8 mouse cellular contexts compared by ENCODE assay signal in the genomic region with DNA sequence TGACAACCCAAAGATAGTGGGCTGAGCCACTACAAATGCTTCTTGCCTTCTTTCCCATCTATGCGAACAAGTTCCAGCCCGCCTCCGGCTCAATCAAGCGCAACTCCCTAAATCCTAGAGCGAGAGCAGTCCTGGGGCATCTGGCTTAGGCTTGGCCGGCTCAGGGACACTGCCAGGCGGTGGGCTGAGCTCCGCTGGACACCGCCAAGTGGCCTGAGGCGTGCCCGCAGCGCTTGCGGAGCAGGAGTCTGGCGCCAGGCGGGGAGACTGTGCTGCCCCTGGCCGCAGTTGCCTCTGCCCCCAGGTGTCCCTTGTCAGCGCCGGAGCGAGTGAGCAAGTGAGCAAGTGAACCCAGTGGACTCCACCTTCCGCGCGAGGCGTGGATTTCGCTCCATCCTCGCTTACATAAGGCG. TPM values are rescaled to one million over a fixed set of nuclear protein-coding genes. Genes with fewer than 3 reads are reported as not detected.
DNase-seq lines count a peak whose midpoint lies in the region; ATAC-seq and TF ChIP-seq lines count a peak whose summit lies in the region.

No protein-coding gene starts in this region.

- H3K4me2 ChIP-seq in limb, embryonic 14.5 days (replicated peaks; ENCODE audit: low read depth, low read length, severe bottlenecking), result peak overlapping the region; percentile 72
- H3K4me2 ChIP-seq in midbrain, embryonic 16.5 days (ENCODE audit: low read length), result peak overlapping the region; percentile 81

- H3K4me3 ChIP-seq in heart, adult 2 months, result peak overlapping the region; percentile 49
- peak overlapping the region; percentile 76 for H3K4me3 ChIP-seq in limb, embryonic 14.5 days (replicated peaks; ENCODE audit: low read length)
- H3K4me3 ChIP-seq in midbrain, embryonic 16.5 days (ENCODE audit: low read depth, low read length), result peak overlapping the region; percentile 93

- no peaks in the 10 kb centered on the region for H3K4me1 ChIP-seq in heart, adult 2 months (ENCODE audit: control insufficient read depth, insufficient read depth, low read length)
- H3K4me1 ChIP-seq in limb, embryonic 14.5 days (ENCODE audit: control insufficient read depth, insufficient read depth, low read length), result peaks cover 12% of the 10 kb centered on the region; the same call in 1 of the 2 replicates
- H3K4me1 ChIP-seq in midbrain, embryonic 16.5 days (ENCODE audit: control insufficient read depth, insufficient read depth, low read length), result peaks cover 12% of the 10 kb centered on the region

- no peak for TF ChIP-seq EP300 in heart, adult 2 months (IDR thresholded peaks at IDR 0.05; ENCODE audit: insufficient read depth, low read depth, low read length)

- no peak for TF ChIP-seq POLR2A in heart, adult 2 months (IDR thresholded peaks at IDR 0.05; ENCODE audit: insufficient read depth, low read depth, low read length)
- TF ChIP-seq POLR2A in limb, embryonic 14.5 days (IDR thresholded peaks at IDR 0.05; ENCODE audit: borderline replicate concordance, extremely low read depth, insufficient read depth, insufficient read length), result 0 out of 2 replicates have a peak, but pooled peaks have one; percentile 8

- H3K9ac ChIP-seq in heart, adult 2 months (ENCODE audit: low read depth, low read length), result peak overlapping the region; percentile 46
- peak overlapping the region; percentile 80 for H3K9ac ChIP-seq in limb, embryonic 14.5 days (ENCODE audit: low read depth, low read length, severe bottlenecking)
- peak overlapping the region; percentile 91 for H3K9ac ChIP-seq in midbrain, embryonic 16.5 days (ENCODE audit: low read depth, low read length)

- no peak; the same call in 1 of the 2 replicates for TF ChIP-seq CTCF in heart, adult 2 months (IDR thresholded peaks at IDR 0.05)

- intact Hi-C loops in heart, adult 2 months (cut with DNase I), result no loop called here

- H3K27ac ChIP-seq in heart, adult 2 months, result peak overlapping the region; percentile 10
- H3K27ac ChIP-seq in limb, embryonic 14.5 days (replicated peaks; ENCODE audit: low read depth, low read length), result peak overlapping the region; percentile 91
- peak overlapping the region; percentile 97 for H3K27ac ChIP-seq in midbrain, embryonic 16.5 days (ENCODE audit: low read length)

- no peaks in the 10 kb centered on the region for H3K79me2 ChIP-seq in heart, adult 2 months (replicated peaks; ENCODE audit: control insufficient read depth, insufficient read depth, low read length)

- no peaks in the 10 kb centered on the region for H3K9me3 ChIP-seq in limb, embryonic 14.5 days (ENCODE audit: control insufficient read depth, low read length)
- H3K9me3 ChIP-seq in midbrain, embryonic 16.5 days (replicated peaks; ENCODE audit: control insufficient read depth, low read length, poor library complexity, severe bottlenecking), result no peaks in the 10 kb centered on the region

- no peaks in the 10 kb centered on the region for H3K36me3 ChIP-seq in heart, adult 2 months (ENCODE audit: control insufficient read depth, insufficient read depth, low read length)
- no peaks in the 10 kb centered on the region for H3K36me3 ChIP-seq in limb, embryonic 14.5 days (ENCODE audit: control insufficient read depth, insufficient read depth, low read length)
- H3K36me3 ChIP-seq in midbrain, embryonic 16.5 days (ENCODE audit: control insufficient read depth, insufficient read depth, low read length), result no peaks in the 10 kb centered on the region

- DNase-seq in ovary, adult 18-20 months (ENCODE audit: low spot score), result peak; percentile 13
- DNase-seq in ovary, postnatal 10 days (ENCODE audit: low spot score), result no peak
- peak; percentile 84 for DNase-seq in embryo, embryonic 10.5 days (ENCODE audit: low spot score)
- peak; percentile 51 to 56 for DNase-seq in heart, adult 2 months
- DNase-seq in kidney, adult 18-20 months, result peak; percentile 68
- DNase-seq in limb, embryonic 14.5 days (ENCODE audit: low spot score), result peak; percentile 47
- DNase-seq in yolk sac, embryonic 10.5 days (ENCODE audit: low spot score), result peak; percentile 30

- H3K27me3 ChIP-seq in heart, adult 2 months (ENCODE audit: control insufficient read depth, insufficient read depth, low read length), result peaks cover 10% of the 10 kb centered on the region; the same call in 1 of the 2 replicates
- no peaks in the 10 kb centered on the region for H3K27me3 ChIP-seq in limb, embryonic 14.5 days (ENCODE audit: control insufficient read depth, insufficient read depth, low read length)
- H3K27me3 ChIP-seq in midbrain, embryonic 16.5 days (ENCODE audit: control insufficient read depth, insufficient read depth, low read depth, low read length), result no peaks in the 10 kb centered on the region

- WGBS in heart, adult 2 months, result 2% methylated on average over 26 of the region's 26 CpGs
- under 1% methylated on average over 21 of the region's 26 CpGs for WGBS in limb, embryonic 14.5 days
- WGBS in midbrain, embryonic 16.5 days, result 0% methylated on average over 26 of the region's 26 CpGs

- ATAC-seq in limb, embryonic 14.5 days (ENCODE audit: low FRiP score, low read depth), result peak; percentile 38
- ATAC-seq in midbrain, embryonic 16.5 days, result peak; percentile 82

RNA-seq across cellular contexts. Expression of gene Unc5c, which starts 0.3 kb away (rescaled TPM):
- total RNA-seq in heart, adult 2 months (2021), result under 1 TPM; 0.26 to 0.32 TPM
- polyA plus RNA-seq in heart, adult 2 months (2012; rRNA removed), result 0.25 and 0.26 TPM in 2 replicates
- 11.9 and 15.4 TPM in 2 replicates for polyA plus RNA-seq in limb, embryonic 14.5 days (2012; rRNA removed)
- 12.5 and 20.8 TPM in 2 replicates for polyA plus RNA-seq in limb, embryonic 14.5 days (2014; fragmentation: Nextera tagmentation; extraction: Ambion mirVana)
- 10.2 and 12.3 TPM in 2 replicates for polyA plus RNA-seq in midbrain, embryonic 16.5 days (2015; fragmentation: Nextera tagmentation; extraction: Ambion mirVana)

Comparison
In these comparisons a context has a peak if more than half of its experiments do, and no peak if none do; other contexts are left out.
1. H3K27ac ChIP-seq: peak in every context shown above with its lines; median percentile 97 in midbrain, embryonic 16.5 days; 91 in limb, embryonic 14.5 days; 10 in heart, adult 2 months.